Mouse (Mus musculus) heart, embryonic 10.5 days (tissue): Measurements from ENCODE around the gene Ptpn18. TPM values are rescaled to one million over a fixed set of nuclear protein-coding genes. Genes with fewer than 3 reads are reported as not detected.
A peak's percentile ranks its signal among the peaks of the same experiment; 100 is the strongest.

Source experiments
- DNase-seq: peaks from one replicate; pipeline ENCODE4 v3.0.0-alpha.2; 2017; ENCODE audit warnings: low spot score
- H3K27ac ChIP-seq: fragments of 300-500 bp; sonication (generic); 2 replicates; pipeline ENCODE4 v1.5.1; 2016; ENCODE audit warnings: mild to moderate bottlenecking
- H3K27me3 ChIP-seq: fragments of 300-500 bp; sonication (generic); 2 replicates; pipeline ENCODE4 v1.6.1; 2016; ENCODE audit warnings: mild to moderate bottlenecking; ENCODE audit not compliant: poor library complexity, insufficient read depth, severe bottlenecking
- H3K36me3 ChIP-seq: fragments of 300-500 bp; sonication (generic); 2 replicates; pipeline ENCODE4 v1.6.1; 2016; ENCODE audit warnings: mild to moderate bottlenecking, moderate library complexity
- H3K4me1 ChIP-seq: fragments of 300-500 bp; sonication (generic); 2 replicates; pipeline ENCODE4 v1.6.1; 2016; ENCODE audit warnings: mild to moderate bottlenecking
- H3K4me3 ChIP-seq: fragments of 300-500 bp; sonication (generic); 2 replicates; pipeline ENCODE4 v1.5.1; 2016; ENCODE audit warnings: mild to moderate bottlenecking, moderate library complexity
- H3K9me3 ChIP-seq: fragments of 300-500 bp; sonication (generic); 2 replicates; pipeline ENCODE4 v1.6.1; 2016; ENCODE audit warnings: mild to moderate bottlenecking, moderate library complexity
- WGBS: fragments of 180-500 bp; shearing (Covaris S2); methylation state at CpG from one replicate; pipeline ENCODE4 v1.1.7; 2016; 5-methylcytosine and 5-hydroxymethylcytosine counted together
- polyA plus RNA-seq: library from polyadenylated mRNA; unstranded; fragments of >200 nt; fragmentation: Nextera tagmentation; extraction: Ambion mirVana; gene quantifications from 2 replicates; pipeline ENCODE4 v1.2.1, GENCODE M21; 2016

Gene Ptpn18
- polyA plus RNA-seq, 1 experiment from 2014 or later = 8.1 TPM

DNA sequence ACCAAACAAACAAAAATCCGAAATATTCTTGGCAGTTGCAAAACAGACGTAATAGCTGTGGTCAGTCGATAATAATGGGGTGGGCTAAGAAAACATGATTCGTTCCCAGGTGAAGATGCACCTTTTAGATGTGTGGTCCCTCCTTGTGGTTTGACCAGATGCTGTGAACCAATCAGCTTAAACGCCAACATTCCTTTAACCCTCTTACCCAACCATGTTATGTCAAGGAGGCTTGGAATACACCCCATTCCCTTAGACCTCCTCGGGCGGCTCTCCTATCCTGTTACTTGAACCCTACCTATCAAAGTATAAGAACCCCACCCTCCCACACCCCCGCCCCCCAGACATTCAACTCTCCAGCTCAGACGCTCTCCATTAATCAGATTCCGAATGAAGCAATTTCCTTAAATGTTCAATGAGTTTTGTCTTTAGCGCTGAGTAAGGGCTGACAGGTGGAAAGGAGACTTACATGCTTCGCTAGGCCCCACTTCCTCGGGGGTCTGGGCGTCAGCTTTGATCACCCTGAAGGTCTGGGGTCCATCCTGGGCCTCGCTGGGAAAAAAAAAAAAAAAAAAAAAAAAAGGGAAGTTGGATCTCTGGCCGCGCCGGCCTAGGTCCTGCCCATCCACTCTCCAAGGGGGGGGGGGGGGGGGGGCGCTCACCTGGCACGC is 21.0 kb upstream of the Ptpn18 start:
- Histone ChIP-seq H3K27me3 (no peaks in the 10 kb centered on the region), H3K4me1 (peaks cover 15% of the 10 kb centered on the region), H3K36me3 (peaks cover 31% of the 10 kb centered on the region), H3K27ac (peak overlapping the region; percentile 92; the same call in 1 of the 2 replicates), H3K4me3 (peak overlapping the region; percentile 91), H3K9me3 (no peaks in the 10 kb centered on the region)
- peak; percentile 70 for DNase-seq
- 40% methylated on average over 16 of the region's 20 CpGs for WGBS

DNA sequence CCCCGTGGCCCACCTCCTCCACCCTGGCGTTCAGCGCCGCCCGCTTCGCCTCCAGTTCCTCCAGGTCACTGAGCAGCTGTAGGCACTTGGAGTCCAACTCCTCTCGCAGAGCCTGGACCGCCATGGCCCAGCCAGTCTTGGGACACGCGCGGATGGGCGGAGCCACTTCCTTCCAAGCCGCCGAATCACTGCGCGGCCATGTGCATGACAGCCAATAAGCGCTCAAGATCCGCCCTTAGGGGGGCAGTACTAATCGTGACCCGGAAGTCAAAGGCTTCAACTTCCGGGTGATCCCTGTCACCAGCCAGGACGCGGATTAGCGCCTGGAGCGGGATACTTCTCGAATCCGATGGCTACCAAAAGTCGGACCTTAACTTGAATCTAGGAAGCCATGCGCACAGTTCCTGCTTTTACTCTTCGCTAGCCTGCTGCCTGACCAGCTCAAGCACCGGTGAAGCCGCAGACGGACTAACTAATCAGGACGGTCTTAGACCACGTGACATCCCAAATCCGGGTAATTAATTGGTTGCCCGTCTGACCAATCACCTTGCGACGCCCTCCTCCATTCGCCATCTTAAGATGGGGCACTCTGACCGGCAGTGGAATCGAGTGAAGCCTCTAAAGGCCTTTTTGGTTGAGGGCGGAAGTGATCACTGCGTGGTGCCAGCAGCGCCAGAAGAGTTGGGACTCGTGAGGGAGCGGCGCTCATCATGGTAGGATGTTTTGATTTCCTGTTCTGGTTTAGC is 20.2 kb upstream of the Ptpn18 start, which contains the start of the genes Ccdc115 and Imp4:
Ccdc115 (minus strand) TSS at position 458 of the 746 bp plus-strand sequence.
Imp4 (plus strand) TSS at position 637 of the 746 bp plus-strand sequence.
- H3K4me3 ChIP-seq = peak within 1 kb of the TSS; percentile 91
- H3K27me3 ChIP-seq = no peaks in the 10 kb centered on the region
- whole genome bisulfite sequencing = under 1% methylated on average over 48 of the region's 48 CpGs
- peak within 1 kb of the TSS; percentile 92 for H3K27ac ChIP-seq
- peaks cover 11% of the 10 kb centered on the region; the same call in 1 of the 2 replicates for H3K4me1 ChIP-seq
- H3K9me3 ChIP-seq = no peaks in the 10 kb centered on the region
- peaks cover 39% of the 10 kb centered on the region for H3K36me3 ChIP-seq
- peak; percentile 99 for DNase-seq

DNA sequence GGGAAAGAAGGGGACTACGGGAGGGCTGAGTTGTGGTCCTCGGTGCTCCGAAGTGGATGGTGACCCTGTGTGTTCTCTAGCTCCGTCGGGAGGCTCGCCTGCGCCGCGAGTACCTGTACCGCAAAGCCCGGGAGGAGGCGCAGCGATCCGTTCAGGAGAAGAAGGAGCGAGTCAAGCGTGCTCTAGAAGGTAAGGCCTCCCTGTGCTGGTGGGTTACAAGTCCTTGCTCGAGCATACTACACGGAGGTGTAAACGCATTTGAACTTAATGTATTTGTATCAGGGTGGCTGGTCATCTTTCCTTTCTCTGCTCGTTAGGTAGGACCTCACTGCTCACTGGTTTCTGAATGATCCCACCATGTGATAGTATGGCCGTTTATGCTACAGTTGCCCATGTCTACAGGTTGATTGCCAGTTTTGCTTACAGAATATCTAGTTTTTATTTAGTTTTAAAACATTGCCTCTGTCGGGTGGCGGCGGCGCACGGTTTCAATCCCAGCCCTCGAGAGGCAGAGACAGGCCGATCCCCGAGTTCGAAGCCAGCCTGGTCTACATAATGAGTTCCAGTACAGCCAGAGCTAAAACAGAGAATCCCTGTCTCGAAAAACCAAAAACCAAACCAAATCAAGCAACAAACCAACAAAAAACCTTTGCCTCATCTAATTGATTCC is 19.5 kb upstream of the Ptpn18 start:
- 6% methylated on average over 31 of the region's 31 CpGs for WGBS
- peak overlapping the region; percentile 92 for H3K27ac ChIP-seq
- no peaks in the 10 kb centered on the region for H3K9me3 ChIP-seq
- peak overlapping the region; percentile 91 for H3K4me3 ChIP-seq
- no peak for DNase-seq
- H3K36me3 ChIP-seq = peaks cover 46% of the 10 kb centered on the region
- no peaks in the 10 kb centered on the region for H3K27me3 ChIP-seq
- H3K4me1 ChIP-seq = peaks cover 11% of the 10 kb centered on the region; the same call in 1 of the 2 replicates

DNA sequence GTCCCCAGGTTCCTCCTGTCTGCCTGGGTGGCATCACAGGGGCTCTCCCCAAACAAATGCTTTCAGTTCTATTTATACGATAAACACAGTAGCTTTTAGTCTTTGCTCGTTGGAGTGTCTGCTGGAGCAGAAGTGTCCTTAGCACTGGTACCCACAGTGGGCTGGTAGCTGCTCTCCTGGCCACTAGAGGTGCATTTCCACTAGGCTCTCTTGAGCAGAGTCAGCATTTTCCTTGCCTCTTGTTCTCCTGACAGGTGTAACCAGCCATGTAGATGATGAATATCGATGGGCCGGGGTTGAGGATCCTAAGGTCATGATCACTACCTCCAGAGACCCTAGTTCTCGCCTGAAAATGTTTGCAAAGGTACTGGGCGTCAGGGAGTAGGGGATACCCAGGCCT is 16.4 kb upstream of the Ptpn18 start:
- no peaks in the 10 kb centered on the region for H3K27me3 ChIP-seq
- no peak for DNase-seq
- 91% methylated on average over 6 of the region's 6 CpGs for WGBS
- H3K9me3 ChIP-seq = no peaks in the 10 kb centered on the region
- peaks cover 53% of the 10 kb centered on the region for H3K36me3 ChIP-seq
- peaks cover 11% of the 10 kb centered on the region; the same call in 1 of the 2 replicates for H3K4me1 ChIP-seq
- H3K27ac ChIP-seq = no peak overlapping the region
- no peak overlapping the region for H3K4me3 ChIP-seq

DNA sequence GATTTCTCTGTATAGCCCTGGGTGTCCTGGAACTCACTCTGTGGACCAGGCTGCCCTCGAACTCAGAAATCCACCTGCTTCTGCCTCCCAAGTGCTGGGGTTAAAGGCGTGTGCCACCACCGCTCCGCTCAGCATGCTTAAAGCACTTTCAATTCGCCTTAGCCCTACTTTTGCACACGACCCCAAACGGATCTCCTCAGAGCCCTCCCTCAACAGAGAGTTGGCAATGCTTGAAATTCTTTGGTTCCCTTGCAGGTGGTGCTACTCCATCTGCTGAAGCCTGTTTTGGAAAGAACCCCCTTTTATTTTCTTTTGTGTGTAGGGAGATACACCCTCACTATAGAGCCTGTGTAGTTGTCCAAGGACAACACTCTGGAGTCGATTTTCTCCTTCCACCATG is 1.1 kb upstream of the Ptpn18 start:
- no peaks in the 10 kb centered on the region for H3K9me3 ChIP-seq
- H3K4me3 ChIP-seq = no peak overlapping the region
- 29% methylated on average over 8 of the region's 8 CpGs for WGBS
- DNase-seq = no peak
- H3K27ac ChIP-seq = no peak overlapping the region
- peaks cover 13% of the 10 kb centered on the region for H3K4me1 ChIP-seq
- peaks cover 55% of the 10 kb centered on the region for H3K27me3 ChIP-seq
- no peaks in the 10 kb centered on the region for H3K36me3 ChIP-seq

DNA sequence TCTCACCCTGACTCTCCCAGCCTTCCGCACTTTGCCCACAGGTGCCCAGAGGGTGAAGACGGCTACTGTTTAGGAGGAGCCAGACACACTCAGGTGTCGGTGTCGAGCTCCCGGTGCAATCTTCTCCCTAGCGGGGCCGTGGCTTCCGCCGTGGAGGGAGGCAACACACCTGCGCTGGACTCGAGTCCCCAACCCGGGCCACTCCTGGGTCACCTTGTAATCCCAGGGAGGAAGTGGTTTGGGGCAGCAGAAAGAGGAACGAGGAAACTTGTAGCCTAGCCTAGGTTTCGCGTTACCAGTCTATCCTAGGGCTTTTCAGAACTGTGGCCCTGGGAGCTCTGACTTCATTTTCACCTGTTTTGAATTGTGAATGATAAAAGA is 489 bp downstream of the Ptpn18 start:
- no peaks in the 10 kb centered on the region for H3K36me3 ChIP-seq
- H3K27ac ChIP-seq = peak overlapping the region; percentile 72; the same call in 1 of the 2 replicates
- peak overlapping the region; percentile 78 for H3K4me3 ChIP-seq
- no peak for DNase-seq
- H3K4me1 ChIP-seq = peaks cover 13% of the 10 kb centered on the region
- 2% methylated on average over 15 of the region's 15 CpGs for WGBS
- H3K9me3 ChIP-seq = no peaks in the 10 kb centered on the region
- peaks cover 55% of the 10 kb centered on the region for H3K27me3 ChIP-seq

GRCm38 (mm10) chr1:34462766-34463165 is 3.2 kb downstream of the Ptpn18 start:
- Histone ChIP-seq H3K9me3 (no peaks in the 10 kb centered on the region), H3K27ac (no peak overlapping the region), H3K4me1 (peaks cover 13% of the 10 kb centered on the region), H3K27me3 (peaks cover 47% of the 10 kb centered on the region), H3K36me3 (no peaks in the 10 kb centered on the region), H3K4me3 (no peak overlapping the region)
- 15% methylated on average over 7 of the region's 7 CpGs for WGBS
- DNase-seq = peak; percentile 88

DNA sequence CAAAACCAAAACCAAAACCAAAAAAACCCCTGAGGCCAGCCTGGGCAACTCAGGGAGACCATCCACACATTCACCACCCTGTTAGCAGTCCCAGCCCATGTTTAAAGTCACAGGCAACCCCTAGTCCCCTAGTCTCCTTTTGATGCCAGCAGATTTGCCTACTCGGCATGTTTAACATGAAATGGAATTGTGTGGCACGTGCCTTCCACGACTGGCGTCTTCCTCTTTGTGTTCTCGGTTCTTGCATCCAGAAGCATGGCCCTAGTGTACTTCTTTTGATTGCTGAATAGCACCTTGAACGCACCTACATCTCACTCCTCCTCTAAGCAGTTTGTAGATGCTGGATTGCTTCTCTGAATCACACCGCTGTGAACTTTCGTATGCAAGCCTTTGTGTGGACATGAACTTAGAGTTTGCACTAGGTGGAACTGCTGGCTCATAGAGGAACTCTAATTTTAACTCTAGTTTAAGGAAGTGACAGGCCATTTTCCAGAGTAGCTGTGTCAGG is 4.8 kb downstream of the Ptpn18 start:
- no peak for DNase-seq
- Histone ChIP-seq H3K4me1 (peaks cover 9% of the 10 kb centered on the region), H3K4me3 (no peak overlapping the region), H3K27me3 (peaks cover 33% of the 10 kb centered on the region), H3K9me3 (no peaks in the 10 kb centered on the region), H3K36me3 (no peaks in the 10 kb centered on the region), H3K27ac (no peak overlapping the region)
- 83% methylated on average over 8 of the region's 8 CpGs for WGBS

GRCm38 (mm10) chr1:34465445-34465844 is 5.9 kb downstream of the Ptpn18 start:
- WGBS = 75% methylated on average over 6 of the region's 6 CpGs

GRCm38 (mm10) chr1:34468051-34468450 is 8.5 kb downstream of the Ptpn18 start:
- WGBS = 63% methylated on average over 3 of the region's 3 CpGs

More at GRCm38 (mm10) chr1:34465445-34465844, 5.9 kb downstream of the Ptpn18 start:
- Histone ChIP-seq H3K4me3 (no peak overlapping the region), H3K9me3 (no peaks in the 10 kb centered on the region), H3K4me1 (no peaks in the 10 kb centered on the region), H3K27ac (no peak overlapping the region), H3K27me3 (peaks cover 29% of the 10 kb centered on the region), H3K36me3 (no peaks in the 10 kb centered on the region)
- no peak for DNase-seq

GRCm38 (mm10) chr1:34468500-34468899 is 8.9 kb downstream of the Ptpn18 start:
- peaks cover 18% of the 10 kb centered on the region for H3K4me1 ChIP-seq
- H3K9me3 ChIP-seq = no peaks in the 10 kb centered on the region
- 84% methylated on average over 4 of the region's 4 CpGs for WGBS
- H3K27ac ChIP-seq = no peak overlapping the region
- no peaks in the 10 kb centered on the region for H3K36me3 ChIP-seq
- H3K27me3 ChIP-seq = peaks cover 23% of the 10 kb centered on the region
- no peak overlapping the region for H3K4me3 ChIP-seq
- DNase-seq = no peak

More at GRCm38 (mm10) chr1:34468051-34468450, 8.5 kb downstream of the Ptpn18 start:
- H3K4me1 ChIP-seq = peaks cover 15% of the 10 kb centered on the region
- no peak overlapping the region for H3K27ac ChIP-seq
- peaks cover 21% of the 10 kb centered on the region for H3K27me3 ChIP-seq
- DNase-seq = no peak
- H3K9me3 ChIP-seq = no peaks in the 10 kb centered on the region
- no peak overlapping the region for H3K4me3 ChIP-seq
- H3K36me3 ChIP-seq = no peaks in the 10 kb centered on the region

- no peak overlapping the region for H3K4me3 ChIP-seq
- WGBS = 65% methylated on average over 5 of the region's 5 CpGs
- H3K27me3 ChIP-seq = peaks cover 29% of the 10 kb centered on the region
These were observed 10.2 kb downstream of the Ptpn18 start for GRCm38 (mm10) chr1:34469801-34470200.

More at GRCm38 (mm10) chr1:34469801-34470200, 10.2 kb downstream of the Ptpn18 start:
- peaks cover 18% of the 10 kb centered on the region for H3K4me1 ChIP-seq
- no peaks in the 10 kb centered on the region for H3K9me3 ChIP-seq
- H3K27ac ChIP-seq = no peak overlapping the region
- no peak for DNase-seq
- no peaks in the 10 kb centered on the region for H3K36me3 ChIP-seq
